Mouse (Mus musculus): ENCODE measurements around the gene Igfbpl1. TPM values are rescaled to one million over a fixed set of nuclear protein-coding genes. Genes with fewer than 3 reads are reported as not detected.
A peak's percentile ranks its signal among the peaks of the same experiment; 100 is the strongest.

Igfbpl1 gene
- 4.1 and 6.8 TPM in 2 replicates for total RNA-seq (2012; rRNA removed)

GRCm38 (mm10) chr4:45826275-45827040 lies at the start of gene Igfbpl1:
Gene Igfbpl1, minus strand, starts transcription at chr4:45826923.
- H3K4me1 ChIP-seq (ENCODE audit: control insufficient read depth in 2 of 2, insufficient read depth in 2 of 2, low read length in 2 of 2, poor library complexity in 1 of 2) = peaks cover 0 to 8% of the 10 kb centered on the region in 2 experiments; a peak in 1 of 4 replicates
- peak within 1 kb of the TSS; percentile 70 to 74 for H3K4me3 ChIP-seq (ENCODE audit: insufficient read depth in 1 of 2, low read depth in 1 of 2, low read length in 2 of 2, poor library complexity in 1 of 2, severe bottlenecking in 1 of 2)
- H3K27ac ChIP-seq (ENCODE audit: insufficient read depth, low read depth, low read length, poor library complexity, severe bottlenecking) = no peak within 1 kb of the TSS
- TF ChIP-seq CHD2 (IDR thresholded peaks at IDR 0.05; ENCODE audit: low read depth, low read length) (no peak), HCFC1 (IDR thresholded peaks at IDR 0.05; ENCODE audit: borderline replicate concordance, insufficient read depth, low read length) (no peak), MAFK (IDR thresholded peaks at IDR 0.05; ENCODE audit: insufficient read depth, low read depth, low read length) (no peak), ZC3H11A (IDR thresholded peaks at IDR 0.05; ENCODE audit: borderline replicate concordance, low read depth, low read length) (no peak), ZNF384 (IDR thresholded peaks at IDR 0.05; ENCODE audit: low read depth, low read length) (no peak)
- peak within 1 kb of the TSS; percentile 60 for H3K9ac ChIP-seq (ENCODE audit: insufficient read depth, low read depth, low read length, poor library complexity, severe bottlenecking)
- no peaks in the 10 kb centered on the region for H3K9me3 ChIP-seq (ENCODE audit: control insufficient read depth, insufficient read depth, low read depth, low read length)
- in situ Hi-C loops (cut with MboI; ENCODE audit: low sequenced_read_pairs in 2 of 2, unreplicated experiment in 2 of 2) = no loop called here
- H3K36me3 ChIP-seq (ENCODE audit: control insufficient read depth, insufficient read depth, low read length, poor library complexity, severe bottlenecking) = no peaks in the 10 kb centered on the region
- DNase-seq (ENCODE audit: low read depth, low spot score) = no peak

- H3K4me3 ChIP-seq (ENCODE audit: insufficient read depth in 1 of 2, low read depth in 1 of 2, low read length in 2 of 2, poor library complexity in 1 of 2, severe bottlenecking in 1 of 2) = no peak overlapping the region
Observed at GRCm38 (mm10) chr4:45872147-45872546, 45.4 kb upstream of the Igfbpl1 start.

GRCm38 (mm10) chr4:45869021-45869815 lies 42.5 kb upstream of the Igfbpl1 start:
- H3K9ac ChIP-seq (ENCODE audit: insufficient read depth, low read depth, low read length, poor library complexity, severe bottlenecking) = peak overlapping the region; percentile 10
- H3K36me3 ChIP-seq (ENCODE audit: control insufficient read depth, insufficient read depth, low read length, poor library complexity, severe bottlenecking) = no peaks in the 10 kb centered on the region
- H3K9me3 ChIP-seq (ENCODE audit: control insufficient read depth, insufficient read depth, low read depth, low read length) = no peaks in the 10 kb centered on the region
- H3K4me1 ChIP-seq (ENCODE audit: control insufficient read depth in 2 of 2, insufficient read depth in 2 of 2, low read length in 2 of 2, poor library complexity in 1 of 2) = peaks cover 1 to 23% of the 10 kb centered on the region in 2 experiments; a peak in 2 of 4 replicates
- in situ Hi-C loops (cut with MboI; ENCODE audit: low sequenced_read_pairs in 2 of 2, unreplicated experiment in 2 of 2) = no loop called here
- H3K4me3 ChIP-seq (ENCODE audit: insufficient read depth in 1 of 2, low read depth in 1 of 2, low read length in 2 of 2, poor library complexity in 1 of 2, severe bottlenecking in 1 of 2) = no peak overlapping the region; a peak in 1 of 4 replicates
- no peak for DNase-seq (ENCODE audit: low read depth, low spot score)
- TF ChIP-seq ZNF384 (IDR thresholded peaks at IDR 0.05; ENCODE audit: low read depth, low read length) (no peak), MAFK (IDR thresholded peaks at IDR 0.05; ENCODE audit: insufficient read depth, low read depth, low read length) (no peak), ZC3H11A (IDR thresholded peaks at IDR 0.05; ENCODE audit: borderline replicate concordance, low read depth, low read length) (no peak)
- H3K27ac ChIP-seq (ENCODE audit: insufficient read depth, low read depth, low read length, poor library complexity, severe bottlenecking) = no peak overlapping the region

More at GRCm38 (mm10) chr4:45872147-45872546, 45.4 kb upstream of the Igfbpl1 start:
- no peaks in the 10 kb centered on the region for H3K9me3 ChIP-seq (ENCODE audit: control insufficient read depth, insufficient read depth, low read depth, low read length)
- in situ Hi-C loops (cut with MboI; ENCODE audit: low sequenced_read_pairs in 2 of 2, unreplicated experiment in 2 of 2) = no loop called here
- no peak overlapping the region for H3K9ac ChIP-seq (ENCODE audit: insufficient read depth, low read depth, low read length, poor library complexity, severe bottlenecking)
- no peak overlapping the region for H3K27ac ChIP-seq (ENCODE audit: insufficient read depth, low read depth, low read length, poor library complexity, severe bottlenecking)
- H3K4me1 ChIP-seq (ENCODE audit: control insufficient read depth in 2 of 2, insufficient read depth in 2 of 2, low read length in 2 of 2, poor library complexity in 1 of 2) = peaks cover 0 to 19% of the 10 kb centered on the region in 2 experiments; a peak in 2 of 4 replicates
- no peaks in the 10 kb centered on the region for H3K36me3 ChIP-seq (ENCODE audit: control insufficient read depth, insufficient read depth, low read length, poor library complexity, severe bottlenecking)
- TF ChIP-seq ZNF384 (IDR thresholded peaks at IDR 0.05; ENCODE audit: low read depth, low read length) (no peak), HCFC1 (IDR thresholded peaks at IDR 0.05; ENCODE audit: borderline replicate concordance, insufficient read depth, low read length) (peak; percentile 90)
- no peak for DNase-seq (ENCODE audit: low read depth, low spot score)

- TF ChIP-seq HCFC1 (IDR thresholded peaks at IDR 0.05; ENCODE audit: borderline replicate concordance, insufficient read depth, low read length) = no peak
- no peak for TF ChIP-seq ZNF384 (IDR thresholded peaks at IDR 0.05; ENCODE audit: low read depth, low read length)
- TF ChIP-seq MAFK (IDR thresholded peaks at IDR 0.05; ENCODE audit: insufficient read depth, low read depth, low read length) = no peak
- TF ChIP-seq ZC3H11A (IDR thresholded peaks at IDR 0.05; ENCODE audit: borderline replicate concordance, low read depth, low read length) = no peak
- no peak for TF ChIP-seq CHD2 (IDR thresholded peaks at IDR 0.05; ENCODE audit: low read depth, low read length)
- no peaks in the 10 kb centered on the region for H3K36me3 ChIP-seq (ENCODE audit: control insufficient read depth, insufficient read depth, low read length, poor library complexity, severe bottlenecking)
- 0 out of 2 replicates have a peak overlapping the region, but pooled peaks have one; percentile 17 for H3K27ac ChIP-seq (ENCODE audit: insufficient read depth, low read depth, low read length, poor library complexity, severe bottlenecking)
- peaks cover 1 to 23% of the 10 kb centered on the region in 2 experiments; a peak in 2 of 4 replicates for H3K4me1 ChIP-seq (ENCODE audit: control insufficient read depth in 2 of 2, insufficient read depth in 2 of 2, low read length in 2 of 2, poor library complexity in 1 of 2)
- H3K4me3 ChIP-seq (ENCODE audit: insufficient read depth in 1 of 2, low read depth in 1 of 2, low read length in 2 of 2, poor library complexity in 1 of 2, severe bottlenecking in 1 of 2) = no peak overlapping the region
- DNase-seq (ENCODE audit: low read depth, low spot score) = no peak
- no peaks in the 10 kb centered on the region for H3K9me3 ChIP-seq (ENCODE audit: control insufficient read depth, insufficient read depth, low read depth, low read length)
- no peak overlapping the region for H3K9ac ChIP-seq (ENCODE audit: insufficient read depth, low read depth, low read length, poor library complexity, severe bottlenecking)
- in situ Hi-C loops (cut with MboI; ENCODE audit: low sequenced_read_pairs in 2 of 2, unreplicated experiment in 2 of 2) = no loop called here
Observed at GRCm38 (mm10) chr4:45867416-45867815, 40.7 kb upstream of the Igfbpl1 start.
